Mouse (Mus musculus) embryonic facial prominence, embryonic 14.5 days (tissue): ENCODE data around the gene Cd163l1. TPM values are rescaled to one million over a fixed set of nuclear protein-coding genes. Genes with fewer than 3 reads are reported as not detected.
A peak's percentile ranks its signal among the peaks of the same experiment; 100 is the strongest.

ENCODE experiments used
- ATAC-seq: fragments of 200-750 bp; cut with Nextera tagmentation; 2 replicates; pipeline ENCODE4 v1.8.0; 2017; ENCODE audit warnings: low read depth, moderate number of reproducible peaks, moderate TSS enrichment
- DNase-seq: peaks from one replicate; pipeline ENCODE4 v3.0.0-alpha.2; 2015; ENCODE audit warnings: low spot score
- H3K27ac ChIP-seq: fragments of 300-500 bp; sonication (generic); replicated peaks from 2 replicates; pipeline ENCODE4 v1.5.1; 2014; ENCODE audit warnings: low read depth, mild to moderate bottlenecking, low read length, moderate library complexity
- H3K27me3 ChIP-seq: fragments of 300-500 bp; sonication (generic); replicated peaks from 2 replicates; pipeline ENCODE4 v1.6.1; 2014; ENCODE audit warnings: low read length; ENCODE audit not compliant: control insufficient read depth, insufficient read depth
- H3K36me3 ChIP-seq: fragments of 300-500 bp; sonication (generic); 2 replicates; pipeline ENCODE4 v1.6.1; 2014; ENCODE audit warnings: low read length, mixed read lengths; ENCODE audit not compliant: control insufficient read depth, insufficient read depth
- H3K4me1 ChIP-seq: fragments of 300-500 bp; sonication (generic); 2 replicates; pipeline ENCODE4 v1.6.1; 2014; ENCODE audit warnings: antibody characterized with exemption, low read length; ENCODE audit not compliant: control insufficient read depth, insufficient read depth
- H3K4me2 ChIP-seq: fragments of 300-500 bp; sonication (generic); 2 replicates; pipeline ENCODE4 v1.6.1; 2014; ENCODE audit warnings: low read depth, mild to moderate bottlenecking, low read length, moderate library complexity, mixed read lengths
- H3K4me3 ChIP-seq: fragments of 300-500 bp; sonication (generic); 2 replicates; pipeline ENCODE4 v1.5.1; 2014; ENCODE audit warnings: low read depth, mild to moderate bottlenecking, low read length
- H3K9ac ChIP-seq: fragments of 300-500 bp; sonication (generic); 2 replicates; pipeline ENCODE4 v1.6.1; 2014; ENCODE audit warnings: low read depth, mild to moderate bottlenecking, low read length, moderate library complexity, mixed read lengths
- H3K9me3 ChIP-seq: fragments of 300-500 bp; sonication (generic); 2 replicates; pipeline ENCODE4 v1.6.1; 2016; ENCODE audit warnings: low read length; ENCODE audit not compliant: control insufficient read depth
- WGBS: fragments of 180-500 bp; shearing (Covaris S2); extraction: QIAGEN DNeasy Blood & Tissue Kit; methylation state at CpG from one replicate; pipeline ENCODE4 v1.1.7; 2014; 5-methylcytosine and 5-hydroxymethylcytosine counted together
- polyA plus RNA-seq: library from polyadenylated mRNA; unstranded; fragments of >200 nt; fragmentation: Nextera tagmentation; extraction: Ambion mirVana; gene quantifications from 2 replicates; pipeline ENCODE4 v1.2.1, GENCODE M21; 2014

Gene Cd163l1
- polyA plus RNA-seq, 1 experiment from 2014 or later, result 0.06 TPM

GRCm38 (mm10) chr7:140187721-140188390 lies 30.2 kb upstream of the Cd163l1 start:
- H3K27ac ChIP-seq, result no peak overlapping the region
- H3K9ac ChIP-seq, result no peak overlapping the region
- H3K36me3 ChIP-seq, result no peaks in the 10 kb centered on the region
- 77% methylated on average over 7 of the region's 7 CpGs for WGBS
- H3K4me2 ChIP-seq, result no peak overlapping the region
- ATAC-seq, result no peak
- no peaks in the 10 kb centered on the region for H3K4me1 ChIP-seq
- no peak overlapping the region for H3K4me3 ChIP-seq
- no peaks in the 10 kb centered on the region for H3K27me3 ChIP-seq
- no peak for DNase-seq
- H3K9me3 ChIP-seq, result no peaks in the 10 kb centered on the region

- H3K4me3 ChIP-seq, result no peak overlapping the region
- H3K4me2 ChIP-seq, result no peak overlapping the region
- no peaks in the 10 kb centered on the region for H3K36me3 ChIP-seq
- no peak for ATAC-seq
- no peak overlapping the region for H3K27ac ChIP-seq
- peak; percentile 23 for DNase-seq
- no peak overlapping the region for H3K9ac ChIP-seq
- WGBS, result 54% methylated on average over 4 of the region's 4 CpGs
- no peaks in the 10 kb centered on the region for H3K27me3 ChIP-seq
- H3K4me1 ChIP-seq, result no peaks in the 10 kb centered on the region
- no peaks in the 10 kb centered on the region for H3K9me3 ChIP-seq
Measured at GRCm38 (mm10) chr7:140188391-140189328, 29.4 kb upstream of the Cd163l1 start.

GRCm38 (mm10) chr7:140190435-140190834 lies 27.6 kb upstream of the Cd163l1 start:
- Histone ChIP-seq H3K4me3 (no peak overlapping the region), H3K27ac (no peak overlapping the region), H3K9ac (no peak overlapping the region), H3K27me3 (no peaks in the 10 kb centered on the region), H3K36me3 (no peaks in the 10 kb centered on the region), H3K9me3 (no peaks in the 10 kb centered on the region), H3K4me2 (no peak overlapping the region), H3K4me1 (no peaks in the 10 kb centered on the region)
- DNase-seq (no peak), ATAC-seq (no peak)
- 88% methylated on average over 1 of the region's 1 CpGs for WGBS

- H3K27me3 ChIP-seq, result no peaks in the 10 kb centered on the region
- no peak overlapping the region for H3K9ac ChIP-seq
- no peaks in the 10 kb centered on the region for H3K9me3 ChIP-seq
- H3K4me1 ChIP-seq, result no peaks in the 10 kb centered on the region
- no peak for DNase-seq
- H3K4me2 ChIP-seq, result no peak overlapping the region
- no peak overlapping the region for H3K4me3 ChIP-seq
- ATAC-seq, result no peak
- 79% methylated on average over 2 of the region's 2 CpGs for WGBS
- H3K36me3 ChIP-seq, result no peaks in the 10 kb centered on the region
- no peak overlapping the region for H3K27ac ChIP-seq
Measured at GRCm38 (mm10) chr7:140192445-140192844, 25.6 kb upstream of the Cd163l1 start.

- no peaks in the 10 kb centered on the region for H3K4me1 ChIP-seq
- H3K27ac ChIP-seq, result no peak overlapping the region
- no peak overlapping the region for H3K4me2 ChIP-seq
- H3K36me3 ChIP-seq, result no peaks in the 10 kb centered on the region
- DNase-seq (no peak), ATAC-seq (no peak)
- no peak overlapping the region for H3K4me3 ChIP-seq
- H3K9ac ChIP-seq, result no peak overlapping the region
- H3K27me3 ChIP-seq, result no peaks in the 10 kb centered on the region
- 77% methylated on average over 2 of the region's 2 CpGs for WGBS
- no peaks in the 10 kb centered on the region for H3K9me3 ChIP-seq
Measured at GRCm38 (mm10) chr7:140192851-140193250, 25.2 kb upstream of the Cd163l1 start.

- Histone ChIP-seq H3K4me1 (no peaks in the 10 kb centered on the region), H3K9ac (no peak overlapping the region), H3K27ac (no peak overlapping the region), H3K4me2 (no peak overlapping the region), H3K36me3 (no peaks in the 10 kb centered on the region), H3K27me3 (no peaks in the 10 kb centered on the region), H3K9me3 (no peaks in the 10 kb centered on the region), H3K4me3 (no peak overlapping the region)
- DNase-seq (no peak), ATAC-seq (no peak)
- 81% methylated on average over 4 of the region's 4 CpGs for WGBS
Measured at GRCm38 (mm10) chr7:140194031-140194430, 24.0 kb upstream of the Cd163l1 start.

GRCm38 (mm10) chr7:140196002-140196401 lies 22.1 kb upstream of the Cd163l1 start:
- DNase-seq (no peak), ATAC-seq (no peak)
- WGBS, result 81% methylated on average over 8 of the region's 8 CpGs
- Histone ChIP-seq H3K4me2 (no peak overlapping the region), H3K36me3 (no peaks in the 10 kb centered on the region), H3K27ac (no peak overlapping the region), H3K27me3 (no peaks in the 10 kb centered on the region), H3K4me1 (no peaks in the 10 kb centered on the region), H3K4me3 (no peak overlapping the region), H3K9ac (no peak overlapping the region), H3K9me3 (no peaks in the 10 kb centered on the region)

- Histone ChIP-seq H3K4me3 (no peak overlapping the region), H3K36me3 (no peaks in the 10 kb centered on the region), H3K4me1 (no peaks in the 10 kb centered on the region), H3K27me3 (no peaks in the 10 kb centered on the region), H3K27ac (no peak overlapping the region), H3K9ac (no peak overlapping the region), H3K9me3 (no peaks in the 10 kb centered on the region), H3K4me2 (no peak overlapping the region)
- no peak for ATAC-seq
- DNase-seq, result no peak
- WGBS, result 89% methylated on average over 4 of the region's 4 CpGs
Measured at GRCm38 (mm10) chr7:140201090-140201489, 17.0 kb upstream of the Cd163l1 start.
